Mouse (Mus musculus) neural tube, embryonic 11.5 days (tissue): Measurements from ENCODE around the gene Pde8a. TPM values are rescaled to one million over a fixed set of nuclear protein-coding genes. Genes with fewer than 3 reads are reported as not detected.

ENCODE experiments used
- ATAC-seq: fragments of 200-750 bp; cut with Nextera tagmentation; 2 replicates; pipeline ENCODE4 v1.8.0; 2017; ENCODE audit warnings: moderate number of reproducible peaks, mild to moderate bottlenecking, moderate TSS enrichment, moderate library complexity; ENCODE audit not compliant: insufficient read depth, low FRiP score, low TSS enrichment
- DNase-seq: peaks from one replicate; pipeline ENCODE4 v3.0.0-alpha.2; 2015; ENCODE audit warnings: low spot score
- H3K27ac ChIP-seq: fragments of 300-500 bp; sonication (generic); 2 replicates; pipeline ENCODE4 v1.5.1; 2014; ENCODE audit warnings: low read depth, mild to moderate bottlenecking, low read length
- H3K27me3 ChIP-seq: fragments of 300-500 bp; sonication (generic); 2 replicates; pipeline ENCODE4 v1.6.1; 2014; ENCODE audit warnings: mild to moderate bottlenecking, low read length, mixed read lengths; ENCODE audit not compliant: control insufficient read depth, insufficient read depth
- H3K36me3 ChIP-seq: fragments of 300-500 bp; sonication (generic); 2 replicates; pipeline ENCODE4 v1.6.1; 2014; ENCODE audit warnings: mild to moderate bottlenecking, low read length, moderate library complexity, mixed read lengths; ENCODE audit not compliant: control insufficient read depth, insufficient read depth
- H3K4me1 ChIP-seq: fragments of 300-500 bp; sonication (generic); 2 replicates; pipeline ENCODE4 v1.6.1; 2014; ENCODE audit warnings: low read length, mixed read lengths; ENCODE audit not compliant: control insufficient read depth, insufficient read depth
- H3K4me2 ChIP-seq: fragments of 300-500 bp; sonication (generic); 2 replicates; pipeline ENCODE4 v1.6.1; 2014; ENCODE audit warnings: low read depth, mild to moderate bottlenecking, moderate library complexity
- H3K4me3 ChIP-seq: fragments of 300-500 bp; sonication (generic); 2 replicates; pipeline ENCODE4 v1.5.1; 2014; ENCODE audit warnings: low read depth, low read length
- H3K9ac ChIP-seq: fragments of 300-500 bp; sonication (generic); 2 replicates; pipeline ENCODE4 v1.6.1; 2014; ENCODE audit warnings: mild to moderate bottlenecking, low read length
- H3K9me3 ChIP-seq: fragments of 300-500 bp; sonication (generic); 2 replicates; pipeline ENCODE4 v1.6.1; 2016; ENCODE audit warnings: low read length; ENCODE audit not compliant: control insufficient read depth
- WGBS: fragments of 180-500 bp; shearing (Covaris S2); extraction: QIAGEN DNeasy Blood & Tissue Kit; methylation state at CpG from one replicate; pipeline ENCODE4 v1.1.7; 2014; 5-methylcytosine and 5-hydroxymethylcytosine counted together
- polyA plus RNA-seq: library from polyadenylated mRNA; unstranded; fragments of >200 nt; fragmentation: Nextera tagmentation; extraction: Ambion mirVana; gene quantifications from 2 replicates; pipeline ENCODE4 v1.2.1, GENCODE M21; 2014

Pde8a gene
- polyA plus RNA-seq, 1 experiment from 2014 or later, result 3.1 TPM

DNA sequence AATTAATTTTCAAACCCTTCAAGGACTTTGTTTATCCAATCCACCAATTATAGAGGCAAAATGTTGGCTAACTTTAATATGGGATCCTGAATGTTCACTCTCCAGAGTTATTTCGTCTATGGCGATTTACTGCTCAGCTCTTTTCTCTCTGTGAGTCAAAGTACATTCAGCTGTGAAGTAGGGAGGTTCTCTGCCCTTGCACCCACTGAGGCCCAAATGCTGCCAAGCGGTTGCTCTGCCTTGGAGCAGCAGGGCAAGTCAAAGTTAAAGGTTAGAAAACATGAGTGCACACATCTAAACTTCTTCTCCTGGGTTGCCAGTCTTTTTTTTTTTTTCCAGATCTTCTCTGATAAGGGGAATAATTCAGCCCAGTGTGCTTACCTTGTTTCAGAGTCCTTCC lies 43.4 kb downstream of the Pde8a start:
- Histone ChIP-seq H3K9me3 (no peaks in the 10 kb centered on the region), H3K9ac (no peak overlapping the region), H3K27ac (no peak overlapping the region), H3K27me3 (no peaks in the 10 kb centered on the region), H3K4me1 (no peaks in the 10 kb centered on the region), H3K4me3 (no peak overlapping the region), H3K36me3 (no peaks in the 10 kb centered on the region), H3K4me2 (no peak overlapping the region)
- ATAC-seq (no peak), DNase-seq (no peak)
- 88% methylated on average over 3 of the region's 3 CpGs for WGBS

DNA sequence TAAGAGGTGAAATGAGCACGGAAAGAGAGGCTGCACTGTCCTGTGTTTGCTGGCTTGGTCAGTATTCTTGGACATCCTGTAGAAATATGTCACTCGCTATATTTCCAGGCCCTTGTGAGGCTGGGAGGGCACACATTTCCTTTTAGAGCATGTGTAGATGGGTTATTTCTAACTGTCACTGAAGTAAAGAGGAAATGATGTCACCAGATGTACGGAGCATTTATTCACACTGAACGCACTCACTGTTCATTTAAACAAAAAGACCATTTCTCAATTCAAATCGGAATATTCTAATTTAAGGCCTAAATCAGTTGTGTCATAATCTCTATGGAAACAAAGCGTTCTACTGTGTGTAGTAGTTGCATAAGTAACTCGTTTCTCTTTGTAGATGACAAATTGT lies 48.2 kb downstream of the Pde8a start:
- no peak overlapping the region for H3K4me3 ChIP-seq
- H3K36me3 ChIP-seq, result no peaks in the 10 kb centered on the region
- no peak overlapping the region for H3K4me2 ChIP-seq
- ATAC-seq (no peak), DNase-seq (no peak)
- H3K9ac ChIP-seq, result no peak overlapping the region
- 87% methylated on average over 7 of the region's 7 CpGs for WGBS
- no peaks in the 10 kb centered on the region for H3K4me1 ChIP-seq
- no peaks in the 10 kb centered on the region for H3K9me3 ChIP-seq
- H3K27me3 ChIP-seq, result no peaks in the 10 kb centered on the region
- no peak overlapping the region for H3K27ac ChIP-seq

- H3K4me1 ChIP-seq, result no peaks in the 10 kb centered on the region
- H3K4me3 ChIP-seq, result no peak overlapping the region
- H3K4me2 ChIP-seq, result no peak overlapping the region
- H3K9ac ChIP-seq, result no peak overlapping the region
- DNase-seq, result no peak
- no peaks in the 10 kb centered on the region for H3K36me3 ChIP-seq
- H3K27me3 ChIP-seq, result no peaks in the 10 kb centered on the region
- H3K27ac ChIP-seq, result no peak overlapping the region
- no peaks in the 10 kb centered on the region for H3K9me3 ChIP-seq
- no peak for ATAC-seq
- 82% methylated on average over 3 of the region's 3 CpGs for WGBS
Measured at GRCm38 (mm10) chr7:81272908-81273307, 59.5 kb downstream of the Pde8a start.

- no peak overlapping the region for H3K9ac ChIP-seq
- no peaks in the 10 kb centered on the region for H3K4me1 ChIP-seq
- no peak overlapping the region for H3K4me3 ChIP-seq
- 81% methylated on average over 6 of the region's 6 CpGs for WGBS
- H3K4me2 ChIP-seq, result no peak overlapping the region
- H3K27me3 ChIP-seq, result no peaks in the 10 kb centered on the region
- H3K36me3 ChIP-seq, result no peaks in the 10 kb centered on the region
- no peaks in the 10 kb centered on the region for H3K9me3 ChIP-seq
- DNase-seq (no peak), ATAC-seq (no peak)
- no peak overlapping the region for H3K27ac ChIP-seq
Measured at GRCm38 (mm10) chr7:81278966-81279365, 65.6 kb downstream of the Pde8a start.

DNA sequence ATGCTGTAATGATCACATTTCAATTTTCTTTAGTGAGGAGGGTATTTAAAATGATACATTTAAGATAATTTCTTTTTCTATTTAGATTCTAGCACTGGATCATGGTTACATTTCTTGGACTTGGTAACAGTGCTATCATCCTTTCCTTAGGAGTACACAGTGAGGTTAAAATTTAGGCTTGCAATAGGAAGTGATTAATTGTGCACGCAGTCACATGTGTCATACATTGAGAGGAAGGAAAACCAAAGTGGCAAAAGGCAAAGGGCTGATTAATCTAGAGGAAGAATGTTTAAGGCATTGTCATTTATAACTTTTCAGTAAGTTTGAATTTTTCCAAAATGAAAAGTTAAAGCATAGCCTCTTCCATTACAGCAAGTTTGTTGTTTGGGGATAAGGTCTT lies 67.8 kb downstream of the Pde8a start:
- WGBS, result 94% methylated on average over 1 of the region's 1 CpGs

GRCm38 (mm10) chr7:81286456-81286855 lies 73.1 kb downstream of the Pde8a start:
- WGBS, result 30% methylated on average over 7 of the region's 7 CpGs
- no peaks in the 10 kb centered on the region for H3K4me1 ChIP-seq

More for the DNA sequence above, 67.8 kb downstream of the Pde8a start:
- no peak overlapping the region for H3K4me3 ChIP-seq
- no peaks in the 10 kb centered on the region for H3K9me3 ChIP-seq
- no peak for DNase-seq
- ATAC-seq, result no peak
- no peak overlapping the region for H3K9ac ChIP-seq
- no peaks in the 10 kb centered on the region for H3K4me1 ChIP-seq
- H3K27ac ChIP-seq, result no peak overlapping the region
- no peaks in the 10 kb centered on the region for H3K36me3 ChIP-seq
- no peak overlapping the region for H3K4me2 ChIP-seq
- H3K27me3 ChIP-seq, result no peaks in the 10 kb centered on the region

DNA sequence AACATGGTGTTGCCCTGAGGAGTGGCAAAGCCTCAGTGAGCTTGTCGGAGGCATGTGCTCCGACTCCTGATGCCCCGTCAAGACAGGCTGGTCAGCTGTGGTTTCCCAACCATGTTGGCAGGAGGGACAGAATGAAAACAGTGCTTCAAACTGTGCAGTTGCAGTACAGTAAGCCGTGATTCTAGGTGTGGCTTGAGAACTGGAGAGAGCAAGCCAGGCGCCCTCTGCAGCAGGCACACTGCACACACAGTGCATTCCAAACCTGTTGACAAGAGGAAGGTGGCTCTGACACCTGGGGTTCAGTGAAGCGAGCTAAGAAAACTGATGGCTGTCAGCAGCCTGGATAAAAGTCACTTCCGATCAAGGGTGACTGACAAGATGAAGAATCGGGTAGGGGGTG lies 73.5 kb downstream of the Pde8a start:
- Histone ChIP-seq H3K27ac (no peak overlapping the region), H3K4me1 (no peaks in the 10 kb centered on the region), H3K9me3 (no peaks in the 10 kb centered on the region), H3K9ac (no peak overlapping the region), H3K4me2 (no peak overlapping the region), H3K4me3 (no peak overlapping the region), H3K27me3 (no peaks in the 10 kb centered on the region), H3K36me3 (no peaks in the 10 kb centered on the region)
- WGBS, result 68% methylated on average over 8 of the region's 8 CpGs
- ATAC-seq (no peak), DNase-seq (no peak)

More at GRCm38 (mm10) chr7:81286456-81286855, 73.1 kb downstream of the Pde8a start:
- H3K36me3 ChIP-seq, result no peaks in the 10 kb centered on the region
- H3K4me2 ChIP-seq, result no peak overlapping the region
- H3K4me3 ChIP-seq, result no peak overlapping the region
- H3K9me3 ChIP-seq, result no peaks in the 10 kb centered on the region
- no peak for ATAC-seq
- no peak overlapping the region for H3K27ac ChIP-seq
- DNase-seq, result no peak
- no peak overlapping the region for H3K9ac ChIP-seq
- H3K27me3 ChIP-seq, result no peaks in the 10 kb centered on the region

- no peaks in the 10 kb centered on the region for H3K36me3 ChIP-seq
- DNase-seq, result no peak
- ATAC-seq, result no peak
- no peak overlapping the region for H3K4me2 ChIP-seq
- H3K27me3 ChIP-seq, result no peaks in the 10 kb centered on the region
- H3K4me3 ChIP-seq, result no peak overlapping the region
- WGBS, result 88% methylated on average over 2 of the region's 2 CpGs
- H3K27ac ChIP-seq, result no peak overlapping the region
- H3K9ac ChIP-seq, result no peak overlapping the region
- H3K4me1 ChIP-seq, result no peaks in the 10 kb centered on the region
- no peaks in the 10 kb centered on the region for H3K9me3 ChIP-seq
Measured at GRCm38 (mm10) chr7:81295169-81295568, 81.8 kb downstream of the Pde8a start.

GRCm38 (mm10) chr7:81298206-81298605 lies 84.8 kb downstream of the Pde8a start:
- DNase-seq (no peak), ATAC-seq (no peak)
- Histone ChIP-seq H3K4me1 (no peaks in the 10 kb centered on the region), H3K36me3 (no peaks in the 10 kb centered on the region), H3K4me3 (no peak overlapping the region), H3K4me2 (no peak overlapping the region), H3K27me3 (no peaks in the 10 kb centered on the region), H3K27ac (no peak overlapping the region), H3K9ac (no peak overlapping the region), H3K9me3 (no peaks in the 10 kb centered on the region)
- 39% methylated on average over 6 of the region's 6 CpGs for WGBS
